Mouse (Mus musculus) midbrain, embryonic 12.5 days (tissue): ENCODE measurements around the gene Pla2g15. TPM values are rescaled to one million over a fixed set of nuclear protein-coding genes. Genes with fewer than 3 reads are reported as not detected.

Experiments used
- ATAC-seq: fragments of 200-750 bp; cut with Nextera tagmentation; 2 replicates; pipeline ENCODE4 v1.8.0; 2017; ENCODE audit warnings: low read depth, moderate TSS enrichment, moderate library complexity; ENCODE audit not compliant: low FRiP score
- H3K27ac ChIP-seq: fragments of 300-500 bp; sonication (generic); replicated peaks from 2 replicates; pipeline ENCODE4 v1.5.1; 2016; ENCODE audit warnings: mild to moderate bottlenecking
- H3K27me3 ChIP-seq: fragments of 300-500 bp; sonication (generic); 2 replicates; pipeline ENCODE4 v1.6.1; 2016; ENCODE audit warnings: mild to moderate bottlenecking
- H3K36me3 ChIP-seq: fragments of 300-500 bp; sonication (generic); 2 replicates; pipeline ENCODE4 v1.6.1; 2016
- H3K4me1 ChIP-seq: fragments of 300-500 bp; sonication (generic); 2 replicates; pipeline ENCODE4 v1.6.1; 2016
- H3K4me2 ChIP-seq: fragments of 300-500 bp; sonication (generic); replicated peaks from 2 replicates; pipeline ENCODE4 v1.6.1; 2016; ENCODE audit warnings: mild to moderate bottlenecking, moderate library complexity
- H3K4me3 ChIP-seq: fragments of 300-500 bp; sonication (generic); 2 replicates; pipeline ENCODE4 v1.5.1; 2016; ENCODE audit warnings: mild to moderate bottlenecking
- H3K9ac ChIP-seq: fragments of 300-500 bp; sonication (generic); replicated peaks from 2 replicates; pipeline ENCODE4 v1.6.1; 2016; ENCODE audit warnings: mild to moderate bottlenecking, moderate library complexity
- H3K9me3 ChIP-seq: fragments of 300-500 bp; sonication (generic); 2 replicates; pipeline ENCODE4 v1.6.1; 2016; ENCODE audit warnings: mild to moderate bottlenecking
- WGBS: fragments of 180-500 bp; shearing (Covaris S2); methylation state at CpG from one replicate; pipeline ENCODE4 v1.1.7; 2016; 5-methylcytosine and 5-hydroxymethylcytosine counted together
- polyA plus RNA-seq: library from polyadenylated mRNA; unstranded; fragments of >200 nt; fragmentation: Nextera tagmentation; extraction: Ambion mirVana; gene quantifications from 2 replicates; pipeline ENCODE4 v1.2.1, GENCODE M21; 2016

Pla2g15 gene
- polyA plus RNA-seq: 14.2 and 16.7 TPM in 2 replicates

- WGBS: 3% methylated on average over 38 of the region's 38 CpGs
- peak within 1 kb of the TSS; percentile 74 for H3K4me2 ChIP-seq
- 0 out of 2 replicates have a peak, but pooled peaks cover 5% of the 10 kb centered on the region for H3K36me3 ChIP-seq
- H3K9me3 ChIP-seq: no peaks in the 10 kb centered on the region
- peak within 1 kb of the TSS; percentile 74 for H3K9ac ChIP-seq
- H3K27ac ChIP-seq: 0 out of 2 replicates have a peak within 1 kb of the TSS, but pooled peaks have one; percentile 7
- no peaks in the 10 kb centered on the region for H3K27me3 ChIP-seq
- peak; percentile 99 for ATAC-seq
- peak within 1 kb of the TSS; percentile 59 for H3K4me3 ChIP-seq
- H3K4me1 ChIP-seq: peaks cover 13% of the 10 kb centered on the region
Measured at GRCm38 (mm10) chr8:106149801-106150652, at the start of gene Pla2g15. Pla2g15 (plus strand) TSS chr8:106150399.

- Histone ChIP-seq H3K4me1 (no peaks in the 10 kb centered on the region), H3K9ac (no peak overlapping the region), H3K4me2 (no peak overlapping the region), H3K4me3 (no peak overlapping the region), H3K27me3 (no peaks in the 10 kb centered on the region), H3K9me3 (no peaks in the 10 kb centered on the region), H3K36me3 (peaks cover 24% of the 10 kb centered on the region), H3K27ac (no peak overlapping the region)
- no peak for ATAC-seq
- 92% methylated on average over 4 of the region's 4 CpGs for WGBS
Measured at GRCm38 (mm10) chr8:106102321-106102720, 47.9 kb upstream of the Pla2g15 start.

- peaks cover 34% of the 10 kb centered on the region for H3K36me3 ChIP-seq
- H3K9ac ChIP-seq: no peak overlapping the region
- WGBS: 90% methylated on average over 2 of the region's 2 CpGs
- H3K4me1 ChIP-seq: no peaks in the 10 kb centered on the region
- no peaks in the 10 kb centered on the region for H3K27me3 ChIP-seq
- no peaks in the 10 kb centered on the region for H3K9me3 ChIP-seq
- no peak overlapping the region for H3K4me2 ChIP-seq
- no peak overlapping the region for H3K4me3 ChIP-seq
- ATAC-seq: no peak
- H3K27ac ChIP-seq: no peak overlapping the region
Measured at GRCm38 (mm10) chr8:106103888-106104287, 46.3 kb upstream of the Pla2g15 start.

- Histone ChIP-seq H3K36me3 (peaks cover 40% of the 10 kb centered on the region), H3K9ac (no peak overlapping the region), H3K4me2 (no peak overlapping the region), H3K9me3 (no peaks in the 10 kb centered on the region), H3K4me3 (no peak overlapping the region), H3K27ac (no peak overlapping the region), H3K4me1 (no peaks in the 10 kb centered on the region), H3K27me3 (no peaks in the 10 kb centered on the region)
- 92% methylated on average over 1 of the region's 1 CpGs for WGBS
- ATAC-seq: no peak
Measured at GRCm38 (mm10) chr8:106106193-106106592, 44.0 kb upstream of the Pla2g15 start.

- H3K9ac ChIP-seq: no peak overlapping the region
- H3K36me3 ChIP-seq: peaks cover 49% of the 10 kb centered on the region
- H3K27me3 ChIP-seq: no peaks in the 10 kb centered on the region
- H3K4me1 ChIP-seq: no peaks in the 10 kb centered on the region
- no peak overlapping the region for H3K27ac ChIP-seq
- no peak for ATAC-seq
- H3K4me3 ChIP-seq: no peak overlapping the region
- WGBS: 95% methylated on average over 4 of the region's 4 CpGs
- no peaks in the 10 kb centered on the region for H3K9me3 ChIP-seq
- H3K4me2 ChIP-seq: no peak overlapping the region
Measured at GRCm38 (mm10) chr8:106108080-106108479, 42.1 kb upstream of the Pla2g15 start.

- Histone ChIP-seq H3K4me2 (no peak overlapping the region), H3K4me1 (no peaks in the 10 kb centered on the region), H3K9me3 (no peaks in the 10 kb centered on the region), H3K4me3 (no peak overlapping the region), H3K27me3 (no peaks in the 10 kb centered on the region), H3K27ac (no peak overlapping the region), H3K36me3 (peaks cover 44% of the 10 kb centered on the region), H3K9ac (no peak overlapping the region)
- no peak for ATAC-seq
- 97% methylated on average over 3 of the region's 3 CpGs for WGBS
Measured at GRCm38 (mm10) chr8:106108729-106109128, 41.5 kb upstream of the Pla2g15 start.

GRCm38 (mm10) chr8:106112041-106112440, 38.2 kb upstream of the Pla2g15 start:
- no peak overlapping the region for H3K27ac ChIP-seq
- no peak for ATAC-seq
- no peaks in the 10 kb centered on the region for H3K4me1 ChIP-seq
- peaks cover 42% of the 10 kb centered on the region for H3K36me3 ChIP-seq
- WGBS: 98% methylated on average over 2 of the region's 2 CpGs
- no peaks in the 10 kb centered on the region for H3K27me3 ChIP-seq
- H3K9me3 ChIP-seq: no peaks in the 10 kb centered on the region
- H3K9ac ChIP-seq: no peak overlapping the region
- no peak overlapping the region for H3K4me3 ChIP-seq
- H3K4me2 ChIP-seq: no peak overlapping the region

- no peaks in the 10 kb centered on the region for H3K27me3 ChIP-seq
- no peak overlapping the region for H3K9ac ChIP-seq
- no peaks in the 10 kb centered on the region for H3K9me3 ChIP-seq
- ATAC-seq: no peak
- 97% methylated on average over 1 of the region's 1 CpGs for WGBS
- no peak overlapping the region for H3K27ac ChIP-seq
- H3K4me1 ChIP-seq: no peaks in the 10 kb centered on the region
- H3K4me2 ChIP-seq: no peak overlapping the region
- no peak overlapping the region for H3K4me3 ChIP-seq
- peaks cover 42% of the 10 kb centered on the region for H3K36me3 ChIP-seq
Measured at GRCm38 (mm10) chr8:106112514-106112913, 37.7 kb upstream of the Pla2g15 start.

GRCm38 (mm10) chr8:106115897-106116296, 34.3 kb upstream of the Pla2g15 start:
- 94% methylated on average over 3 of the region's 3 CpGs for WGBS
- no peak overlapping the region for H3K9ac ChIP-seq
- H3K9me3 ChIP-seq: no peaks in the 10 kb centered on the region
- H3K4me2 ChIP-seq: no peak overlapping the region
- no peak overlapping the region for H3K4me3 ChIP-seq
- peaks cover 29% of the 10 kb centered on the region for H3K36me3 ChIP-seq
- no peak overlapping the region for H3K27ac ChIP-seq
- H3K4me1 ChIP-seq: no peaks in the 10 kb centered on the region
- no peak for ATAC-seq
- H3K27me3 ChIP-seq: no peaks in the 10 kb centered on the region

- Histone ChIP-seq H3K4me1 (no peaks in the 10 kb centered on the region), H3K9me3 (no peaks in the 10 kb centered on the region), H3K27ac (no peak overlapping the region), H3K27me3 (no peaks in the 10 kb centered on the region), H3K4me3 (no peak overlapping the region), H3K9ac (no peak overlapping the region), H3K4me2 (no peak overlapping the region), H3K36me3 (peaks cover 23% of the 10 kb centered on the region)
- no peak for ATAC-seq
- 88% methylated on average over 3 of the region's 3 CpGs for WGBS
Measured at GRCm38 (mm10) chr8:106123443-106123842, 26.8 kb upstream of the Pla2g15 start.

GRCm38 (mm10) chr8:106126055-106126454, 24.1 kb upstream of the Pla2g15 start:
- H3K36me3 ChIP-seq: peaks cover 36% of the 10 kb centered on the region
- no peak for ATAC-seq
- WGBS: 95% methylated on average over 1 of the region's 1 CpGs

GRCm38 (mm10) chr8:106127054-106127453, 23.1 kb upstream of the Pla2g15 start:
- H3K36me3 ChIP-seq: peaks cover 46% of the 10 kb centered on the region
- 80% methylated on average over 3 of the region's 3 CpGs for WGBS
- H3K9ac ChIP-seq: no peak overlapping the region
- no peak overlapping the region for H3K4me2 ChIP-seq
- H3K9me3 ChIP-seq: no peaks in the 10 kb centered on the region
- H3K27ac ChIP-seq: no peak overlapping the region
- ATAC-seq: no peak
- no peaks in the 10 kb centered on the region for H3K4me1 ChIP-seq
- H3K4me3 ChIP-seq: no peak overlapping the region
- H3K27me3 ChIP-seq: no peaks in the 10 kb centered on the region

More at GRCm38 (mm10) chr8:106126055-106126454, 24.1 kb upstream of the Pla2g15 start:
- no peaks in the 10 kb centered on the region for H3K27me3 ChIP-seq
- no peak overlapping the region for H3K4me2 ChIP-seq
- no peak overlapping the region for H3K27ac ChIP-seq
- H3K4me1 ChIP-seq: no peaks in the 10 kb centered on the region
- no peak overlapping the region for H3K9ac ChIP-seq
- H3K4me3 ChIP-seq: no peak overlapping the region
- no peaks in the 10 kb centered on the region for H3K9me3 ChIP-seq
